Mouse (Mus musculus) right cerebral cortex, postnatal 36 days (tissue): ENCODE data around the gene Creb5.

Experiments used
- DNase-seq, 2 experiments: peaks; one replicate each; pipeline ENCODE4 v3.0.0; 2022; ENCODE audit warnings: low spot score in 2 of 2, mixed read lengths in 1 of 2

Gene Creb5

DNA sequence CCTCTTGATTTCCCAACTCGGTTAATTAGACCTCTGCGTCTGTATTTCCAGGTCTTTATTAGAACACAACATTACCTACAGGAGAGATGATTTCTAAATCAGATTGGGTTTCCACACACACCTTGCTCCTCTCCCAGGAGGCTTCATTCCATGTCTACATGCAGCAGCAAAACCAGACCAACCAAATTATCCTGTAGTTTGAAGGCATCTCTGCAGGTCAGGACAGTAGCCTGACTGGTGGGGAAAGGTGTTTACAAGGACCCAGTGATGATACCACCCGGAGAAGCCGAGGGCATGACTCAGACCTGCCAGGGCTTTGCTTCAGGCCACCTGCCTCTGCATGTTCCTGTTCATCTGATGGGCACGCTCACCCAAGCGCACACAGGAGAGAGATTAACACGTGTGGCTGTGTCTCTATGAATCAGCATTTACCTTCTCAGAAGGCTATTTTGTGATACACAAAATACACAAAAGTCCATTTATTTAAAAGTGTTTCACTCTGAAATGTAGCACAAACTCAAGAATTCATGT lies 355.8 kb downstream of the Creb5 start:
- DNase-seq = no peak

DNA sequence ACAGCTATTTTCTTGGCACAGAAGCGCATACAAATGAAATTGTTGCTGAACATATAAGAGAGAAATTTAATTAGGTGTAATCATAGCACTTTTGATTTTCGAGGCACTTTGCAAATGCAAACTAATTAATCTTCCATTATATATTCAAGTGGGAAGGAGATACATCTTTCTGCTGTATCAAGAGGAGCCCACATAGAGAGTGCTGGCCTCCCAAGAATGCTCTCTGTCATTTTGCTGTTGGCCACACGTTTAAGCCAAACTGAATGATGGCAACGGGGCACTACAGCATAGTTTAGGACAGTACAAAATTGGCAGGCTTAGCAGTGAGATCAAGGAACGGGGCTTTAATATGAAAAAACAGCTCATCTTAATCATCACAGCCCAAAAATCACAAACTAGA lies 356.4 kb downstream of the Creb5 start:
- DNase-seq = no peak

DNA sequence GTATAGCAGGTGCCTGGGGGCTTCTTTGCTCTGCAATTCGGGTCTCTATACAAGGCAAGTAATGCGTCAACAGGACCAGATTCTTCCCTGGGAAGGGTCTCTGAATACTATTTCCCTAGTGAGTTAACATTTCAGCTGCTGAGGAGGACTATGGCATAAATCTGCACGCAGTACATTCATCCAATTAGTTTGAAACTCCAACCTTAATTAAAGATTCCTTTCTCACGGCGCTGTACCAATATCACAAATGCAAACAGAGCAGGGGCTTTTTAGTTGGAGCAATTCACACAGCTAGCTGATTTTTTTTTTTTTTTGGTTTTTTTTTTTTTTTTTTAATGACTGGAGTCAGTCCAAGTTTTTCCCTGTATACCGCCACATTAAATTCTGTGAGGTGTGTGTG lies 357.0 kb downstream of the Creb5 start:
- no peak for DNase-seq

DNA sequence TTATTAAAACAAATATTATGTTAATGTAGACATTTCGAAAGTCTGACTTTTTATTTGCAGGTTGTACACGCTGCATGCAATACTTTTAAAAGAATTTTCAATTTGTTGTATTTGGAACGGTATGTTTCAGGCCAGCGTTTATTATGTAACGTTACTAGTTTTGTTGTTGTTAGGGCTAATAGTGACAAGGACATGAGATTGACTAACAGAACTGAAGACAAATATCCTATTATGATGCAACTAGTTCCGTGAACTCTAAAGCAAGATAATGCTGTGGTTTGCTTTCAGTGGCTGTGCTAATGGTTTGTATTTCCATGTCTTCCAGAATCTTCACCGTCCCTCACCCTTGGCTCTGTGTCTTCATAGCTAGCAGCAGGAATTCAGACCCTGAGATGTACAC lies 357.9 kb downstream of the Creb5 start:
- no peak for DNase-seq

DNA sequence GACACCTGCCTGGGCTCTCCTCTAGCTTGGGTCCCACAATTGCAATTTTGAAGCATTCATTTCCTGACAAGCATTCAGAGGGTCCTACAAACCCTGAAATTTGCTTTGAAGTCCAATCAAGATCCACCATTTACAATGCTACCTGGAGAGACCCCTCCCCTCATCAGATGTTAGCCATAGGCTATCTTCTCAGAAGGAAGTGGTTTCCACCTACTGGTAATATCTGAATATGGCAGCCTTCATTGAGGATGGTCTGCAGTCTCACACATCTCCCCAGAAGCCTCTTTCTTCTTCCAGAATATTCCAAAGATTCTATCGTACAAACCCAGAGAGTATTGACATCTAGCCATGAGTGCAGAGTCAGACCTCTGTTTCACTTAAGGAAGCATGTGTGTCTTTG lies 362.7 kb downstream of the Creb5 start:
- no peak for DNase-seq

DNA sequence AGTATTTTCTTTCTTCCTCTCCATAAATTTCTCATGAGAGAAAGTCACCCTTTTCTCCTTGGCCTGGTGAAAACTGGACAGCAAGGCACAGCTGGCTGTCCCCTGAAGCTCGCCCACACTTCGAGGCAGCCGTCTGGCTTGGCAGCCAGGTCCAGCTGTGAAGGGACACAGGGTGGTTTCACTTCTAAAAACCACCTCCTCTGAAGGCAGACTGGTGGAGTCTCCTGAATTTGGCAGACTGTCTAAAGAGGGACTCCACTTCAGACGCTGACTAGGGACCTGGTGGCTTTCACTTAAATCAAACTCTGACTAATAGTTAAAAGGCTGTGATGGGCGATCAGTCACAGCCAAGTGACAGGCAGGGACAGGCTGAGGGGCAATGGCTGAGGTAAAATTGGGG lies 365.6 kb downstream of the Creb5 start:
- no peak for DNase-seq

DNA sequence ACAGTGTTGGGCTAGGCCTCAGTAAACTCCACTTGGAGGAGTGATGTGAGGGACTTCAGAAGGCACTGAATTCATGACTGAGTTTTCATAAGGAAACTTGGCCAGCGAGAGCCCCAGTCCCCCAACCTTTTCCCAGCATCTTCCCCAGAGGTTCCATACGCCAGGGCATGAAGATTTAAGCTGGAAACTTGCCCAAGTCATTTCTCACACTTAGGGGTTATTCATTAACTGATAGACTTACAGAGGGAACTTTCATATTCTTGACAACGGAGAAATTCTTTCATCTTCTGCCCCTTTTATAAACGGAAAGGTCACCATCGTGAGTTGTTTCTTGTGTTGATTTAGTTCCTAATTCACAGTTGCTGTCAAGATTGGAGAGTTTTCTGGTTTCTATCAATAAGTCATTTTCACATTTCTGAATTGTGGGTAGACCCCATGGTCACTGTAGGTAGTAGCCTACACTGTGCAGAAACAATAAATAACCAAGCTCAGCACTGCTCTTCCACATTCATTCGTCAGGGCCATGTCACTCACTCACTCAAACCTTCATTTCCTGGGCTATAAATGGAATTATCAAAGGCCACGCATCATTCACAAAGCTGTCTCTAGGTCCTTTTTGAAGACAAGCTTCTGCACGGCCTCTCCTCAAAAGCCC lies 366.8 kb downstream of the Creb5 start:
- no peak for DNase-seq

DNA sequence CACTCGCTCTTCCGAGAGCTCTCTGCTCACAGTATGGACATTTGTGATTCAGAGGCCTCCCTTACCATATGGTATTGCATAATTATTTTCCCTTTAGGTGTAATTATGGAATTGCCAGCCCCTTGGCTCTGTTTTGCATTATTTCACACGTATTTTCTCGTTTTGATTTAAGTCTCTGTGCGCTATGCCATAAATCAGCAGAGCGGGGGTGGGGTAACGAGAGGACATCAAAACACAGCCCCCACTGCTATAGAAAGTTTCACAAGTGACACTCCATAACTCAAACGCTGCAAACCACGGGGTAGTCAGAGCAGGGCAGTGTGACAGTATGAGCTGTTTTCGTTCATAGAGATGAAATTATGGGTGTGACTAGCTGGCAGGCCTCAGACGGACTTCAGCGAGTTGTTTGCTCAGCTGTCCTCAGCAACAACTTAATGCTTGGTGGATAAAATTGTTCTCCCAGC lies 367.3 kb downstream of the Creb5 start:
- peak in 1 of 2 experiments; percentile 18 for DNase-seq

DNA sequence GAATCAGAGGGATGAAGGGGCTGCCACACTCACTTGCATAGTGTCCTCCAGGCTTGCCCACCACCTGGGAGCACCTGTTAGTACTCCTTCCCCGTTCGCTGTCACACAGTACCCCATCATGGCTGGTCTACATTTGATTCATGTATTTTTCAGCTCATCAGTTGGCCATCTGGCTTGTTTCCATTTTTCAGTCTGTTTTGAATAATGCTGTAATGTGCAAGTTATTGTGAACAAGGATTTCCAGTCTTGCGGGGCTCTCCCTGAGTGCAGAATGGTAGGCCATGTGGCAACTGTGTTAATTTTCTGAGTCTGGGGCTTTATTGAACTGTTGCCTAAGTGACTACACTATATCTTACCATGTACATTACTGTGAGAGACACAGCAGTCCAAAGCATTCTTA lies 369.4 kb downstream of the Creb5 start:
- no peak for DNase-seq

DNA sequence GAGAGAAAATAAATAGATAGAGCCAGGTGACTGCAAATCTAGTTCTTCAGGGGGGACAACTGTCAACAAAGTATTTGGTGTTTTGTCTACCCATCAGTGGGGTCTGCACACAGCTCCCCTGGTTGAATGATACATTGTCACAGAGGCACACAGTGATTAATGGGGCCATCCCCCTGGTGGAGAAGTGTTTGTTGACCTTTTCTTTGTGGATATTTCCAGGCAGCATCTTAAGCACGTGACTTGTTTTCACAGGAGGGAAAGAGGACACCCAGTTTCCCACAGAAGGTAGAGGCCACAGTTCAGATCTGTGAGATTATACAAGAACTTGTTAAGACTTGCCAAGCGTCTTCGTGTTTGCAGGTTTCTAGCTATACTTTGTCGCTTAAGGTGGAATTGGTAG lies 370.4 kb downstream of the Creb5 start:
- no peak for DNase-seq

DNA sequence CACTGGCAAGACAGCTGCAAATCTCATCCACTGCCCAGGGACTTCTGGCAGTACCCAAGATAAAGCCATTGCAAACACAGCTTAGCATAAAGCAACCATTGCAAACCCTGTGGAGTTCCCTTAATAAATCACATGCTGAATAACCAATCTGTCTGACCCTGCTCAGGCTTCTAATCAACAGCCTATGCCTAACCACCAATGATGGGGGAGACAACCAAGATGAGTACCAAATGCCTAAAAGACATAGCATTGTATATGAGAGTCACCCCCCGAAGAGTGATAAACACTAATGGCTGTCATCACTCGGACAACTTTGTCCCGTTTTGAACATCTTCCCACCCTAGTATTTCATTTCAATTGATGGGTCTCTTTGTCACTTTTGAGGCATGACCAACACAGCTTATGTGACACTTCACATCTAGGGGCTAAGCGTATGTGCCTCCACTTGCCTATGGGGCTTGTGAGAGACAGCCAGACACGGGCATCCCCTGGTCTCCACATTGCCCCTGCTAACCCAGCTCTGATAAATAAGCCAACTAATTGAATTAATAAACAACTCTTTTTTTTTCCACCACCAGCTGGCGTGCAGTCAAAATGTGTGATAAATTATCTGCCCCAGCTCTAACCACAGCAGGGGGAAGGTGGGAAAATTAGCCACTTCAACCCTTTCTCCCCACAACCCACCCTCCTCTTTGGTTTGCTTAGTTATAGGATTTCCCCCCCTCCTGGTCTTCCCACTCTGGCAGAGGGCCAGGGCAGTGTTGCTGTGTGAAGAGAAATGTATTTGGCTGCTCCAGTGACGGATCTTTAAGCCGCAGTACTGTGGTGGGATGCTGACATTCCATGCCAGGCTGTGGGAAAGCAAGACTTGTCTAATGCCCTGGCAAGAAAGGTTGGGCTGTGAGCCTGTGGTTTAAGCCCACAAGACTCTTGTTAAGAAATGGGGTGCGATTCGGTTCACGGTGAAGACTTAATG lies 376.1 kb downstream of the Creb5 start:
- no peak for DNase-seq

DNA sequence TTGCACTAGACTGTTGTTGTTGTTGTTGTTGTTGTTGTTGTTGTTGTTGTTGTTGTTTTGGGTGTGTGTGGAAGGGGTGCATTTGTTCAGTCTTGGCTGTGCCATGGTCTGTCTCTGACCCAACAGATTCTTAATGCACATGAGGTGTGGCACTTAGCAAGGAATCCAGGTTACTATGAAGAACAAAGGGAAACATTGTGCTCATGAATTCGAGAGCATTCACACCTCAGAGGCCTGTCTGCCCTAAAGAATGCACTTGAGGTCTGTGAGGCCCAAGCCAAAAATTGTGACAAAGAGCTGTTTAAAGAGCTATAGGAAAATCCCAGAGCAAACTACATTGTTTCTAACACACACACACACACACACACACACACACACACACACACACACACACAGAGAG lies 377.7 kb downstream of the Creb5 start:
- no peak for DNase-seq

DNA sequence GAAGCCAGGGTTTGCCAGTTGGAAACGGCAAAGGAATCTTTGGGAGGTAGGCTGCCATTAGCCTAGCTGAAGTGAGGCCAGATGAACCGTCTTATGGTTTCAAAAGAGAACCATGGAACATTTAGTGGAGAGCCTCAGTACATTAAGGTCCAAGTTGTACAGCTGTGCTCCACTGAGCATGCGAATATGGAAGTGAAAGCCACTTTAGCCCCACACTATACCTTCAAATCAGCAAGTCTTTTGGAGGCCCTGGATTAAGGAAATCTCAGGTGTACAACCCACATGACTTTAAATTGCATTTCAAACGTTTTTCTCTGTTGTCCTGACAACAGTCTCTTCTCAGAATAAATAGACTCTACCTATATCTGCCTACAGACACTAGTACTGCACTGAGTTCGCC lies 379.4 kb downstream of the Creb5 start:
- DNase-seq = no peak

DNA sequence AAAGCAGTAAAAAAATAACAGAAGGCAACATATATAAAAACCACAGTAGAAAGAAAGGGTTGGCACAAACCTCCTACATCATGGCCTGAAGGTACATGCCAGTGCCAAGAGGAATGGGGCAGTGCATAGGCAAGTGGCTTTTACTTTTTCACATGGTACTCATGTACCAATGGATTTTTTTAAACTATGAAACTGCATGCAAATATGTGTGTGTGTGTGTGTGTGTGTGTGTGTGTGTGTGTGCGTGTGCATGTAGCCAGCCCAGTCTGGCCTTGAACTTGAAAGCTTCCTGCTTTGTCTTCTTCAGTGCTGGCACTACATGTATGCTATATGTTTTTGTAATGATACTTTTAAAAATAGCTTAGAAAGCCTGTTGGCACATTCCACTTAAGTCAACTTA lies 391.2 kb downstream of the Creb5 start:
- DNase-seq = no peak

DNA sequence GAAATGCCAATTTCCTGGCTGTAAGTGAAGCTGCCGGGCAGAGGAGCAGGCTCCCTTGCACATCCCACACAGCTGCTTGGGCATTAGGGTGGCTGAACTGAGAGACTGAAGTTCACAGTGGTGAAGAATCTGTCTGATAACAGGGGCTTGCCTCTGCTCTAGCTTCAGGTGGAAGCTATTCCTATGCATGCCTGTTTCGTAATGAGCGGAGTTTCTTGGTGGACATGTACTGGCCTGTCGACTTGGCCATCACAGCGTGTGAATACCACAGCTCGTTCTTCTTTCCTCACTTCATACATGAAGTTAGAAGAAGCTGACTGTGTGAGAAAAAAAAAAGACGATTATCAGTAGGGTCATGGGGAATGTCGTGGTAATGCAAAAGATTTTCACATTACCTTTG lies 393.0 kb downstream of the Creb5 start:
- DNase-seq = no peak

DNA sequence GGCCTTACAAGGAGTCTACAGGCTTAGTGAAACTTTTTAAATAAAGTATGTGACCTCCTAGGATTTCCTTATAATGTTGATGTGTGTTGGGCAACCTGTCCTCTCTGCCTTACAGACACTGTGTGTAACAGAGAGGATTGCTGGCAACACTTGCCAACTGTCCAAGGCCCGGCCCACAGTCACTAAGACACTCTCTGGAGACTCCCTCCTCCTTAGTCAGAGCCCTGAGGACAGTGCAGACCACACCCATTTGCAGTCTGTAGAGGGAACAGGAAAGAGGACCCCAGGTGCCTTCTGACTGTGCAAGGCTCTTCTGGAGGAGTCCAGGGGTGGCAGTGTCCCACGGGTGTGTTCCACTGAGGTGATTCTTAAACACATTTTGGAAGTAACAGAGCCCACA lies 397.3 kb downstream of the Creb5 start:
- no peak for DNase-seq

DNA sequence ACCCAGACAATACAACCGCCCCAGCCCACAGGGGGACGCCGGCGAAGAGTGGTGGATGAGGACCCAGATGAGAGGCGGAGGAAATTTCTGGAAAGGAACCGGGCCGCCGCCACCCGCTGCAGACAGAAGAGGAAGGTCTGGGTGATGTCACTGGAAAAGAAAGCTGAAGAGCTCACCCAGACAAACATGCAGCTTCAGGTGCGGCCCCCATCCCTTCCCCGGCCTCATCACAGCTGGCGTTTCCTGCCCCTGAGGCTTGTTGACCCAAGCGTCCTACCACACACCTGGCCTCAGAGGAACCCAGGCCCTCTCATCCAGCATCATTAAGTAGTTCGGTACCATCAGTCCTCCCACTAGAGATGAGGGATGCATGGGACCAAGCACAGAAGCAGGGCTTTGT lies 398.3 kb downstream of the Creb5 start:
- DNase-seq = no peak

DNA sequence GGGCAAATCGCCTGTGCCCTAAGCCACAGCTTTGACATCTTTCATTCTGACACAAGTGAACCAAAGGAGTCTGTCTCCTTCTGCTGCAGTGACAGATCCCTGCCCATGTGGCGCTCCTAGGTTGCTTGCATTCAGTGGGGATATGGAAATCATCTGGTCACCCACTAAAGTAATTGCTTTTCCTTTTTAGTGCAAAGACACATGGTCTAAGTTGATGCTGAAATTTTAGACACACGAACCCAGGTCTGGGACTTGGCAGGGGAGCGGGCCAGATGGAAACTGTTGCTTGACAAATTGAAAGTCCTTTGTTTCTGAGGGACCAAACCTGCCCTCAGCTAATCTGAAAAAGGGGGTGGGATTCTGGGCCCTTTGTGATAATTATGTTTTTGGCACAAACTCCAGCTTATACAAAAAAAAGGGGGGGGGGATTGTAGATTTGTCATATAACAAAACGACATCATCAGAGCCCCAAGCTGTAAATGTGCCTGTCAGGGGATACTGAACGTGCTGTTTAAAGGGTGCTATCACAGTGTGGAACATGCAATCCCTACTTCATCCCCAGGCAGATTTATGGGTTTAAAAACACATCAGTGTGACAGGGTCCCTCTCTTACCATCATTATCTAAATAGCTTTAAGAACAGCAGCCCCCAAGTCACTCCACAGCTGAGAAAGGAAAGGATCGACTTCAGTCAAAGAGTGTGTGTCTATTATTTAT lies 401.9 kb downstream of the Creb5 start:
- no peak for DNase-seq

DNA sequence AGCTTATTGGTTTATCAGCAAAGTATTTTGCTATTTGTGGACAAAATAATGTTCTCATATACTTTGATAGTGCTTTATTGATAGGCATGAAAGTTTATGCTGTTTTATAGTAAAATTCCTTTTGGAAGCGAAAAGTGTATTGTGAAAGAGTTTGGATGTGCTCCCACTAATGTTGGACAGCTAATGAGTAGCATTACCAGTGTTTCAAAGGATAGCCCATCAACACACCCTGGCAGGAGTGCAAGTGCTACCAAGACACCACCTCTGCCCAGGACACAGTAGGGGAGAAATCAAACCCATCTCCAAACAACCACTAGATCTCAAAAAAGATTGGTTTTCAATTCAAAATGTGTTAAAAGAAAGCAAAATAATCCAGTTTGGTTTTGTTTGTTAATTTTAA lies 403.9 kb downstream of the Creb5 start:
- DNase-seq = no peak

DNA sequence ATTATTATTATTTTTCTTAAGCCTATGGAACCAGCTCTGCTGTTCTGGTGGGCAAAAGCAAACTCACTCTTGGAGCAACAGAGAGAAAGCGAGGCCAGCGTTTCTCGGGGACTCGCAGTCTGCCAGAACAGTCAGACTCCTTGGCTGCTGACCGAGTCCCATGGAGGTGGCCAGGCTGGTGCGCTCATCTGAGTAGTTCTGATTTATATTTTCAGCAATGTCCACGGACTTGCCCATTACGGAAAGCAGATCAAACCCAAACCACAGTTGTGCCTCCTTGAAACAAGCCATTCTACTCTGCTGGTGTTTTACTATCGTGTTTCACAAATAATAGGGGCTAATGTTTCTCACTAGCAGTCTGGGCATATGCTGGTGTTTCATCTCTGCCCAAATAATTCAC lies 408.1 kb downstream of the Creb5 start:
- DNase-seq = no peak

DNA sequence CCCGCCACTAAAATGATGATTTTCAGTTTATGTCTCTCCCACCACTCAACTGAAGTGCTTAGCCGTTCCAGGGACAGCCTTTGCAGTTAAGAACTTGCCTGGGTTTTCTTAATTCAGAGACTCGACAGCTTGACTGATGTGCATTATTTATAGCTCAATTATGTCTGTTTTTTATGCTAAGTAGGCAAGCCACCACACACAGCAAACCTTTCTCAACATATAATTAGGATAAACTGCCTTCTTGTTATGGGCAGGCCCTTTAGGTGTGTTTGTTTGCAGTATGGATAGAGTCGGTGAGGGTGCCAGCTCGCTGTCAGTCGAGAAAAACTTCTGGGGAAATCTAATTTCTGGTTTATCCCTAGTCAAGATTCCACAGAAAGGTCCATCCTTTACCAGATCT lies 409.4 kb downstream of the Creb5 start:
- no peak for DNase-seq

DNA sequence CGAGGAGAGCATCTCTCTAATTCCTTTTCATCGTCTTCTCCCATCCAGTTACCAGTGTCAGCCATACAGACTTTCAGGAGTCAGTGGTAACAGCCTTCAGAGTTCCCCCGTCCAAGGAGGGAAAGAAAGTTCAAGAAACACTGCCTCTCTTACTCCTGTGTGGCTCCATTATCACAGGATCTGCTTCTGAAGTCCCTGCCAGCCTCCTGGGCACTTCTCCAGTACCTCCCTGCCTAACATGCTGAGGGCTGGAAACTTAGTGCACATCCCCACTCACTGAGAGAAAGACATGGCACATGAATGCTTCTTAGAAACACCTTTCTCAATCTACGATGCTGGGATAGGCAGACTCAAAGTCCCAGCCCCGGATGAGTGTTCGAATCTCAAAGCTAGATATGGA lies 409.9 kb downstream of the Creb5 start:
- no peak for DNase-seq
